Mouse (Mus musculus): ENCODE measurements at regions not wholly inside any gene's neighbourhood (a gene's known extent, or its start where the extent isn't known, plus 50 kb on each side); places are given as distances from the start of the nearest gene placed in this dataset.
"Not testable (repeated sequence)": the region's sequence is repeated elsewhere in the genome, so short reads cannot be mapped to it uniquely, and the experiment has no call there.

DNA sequence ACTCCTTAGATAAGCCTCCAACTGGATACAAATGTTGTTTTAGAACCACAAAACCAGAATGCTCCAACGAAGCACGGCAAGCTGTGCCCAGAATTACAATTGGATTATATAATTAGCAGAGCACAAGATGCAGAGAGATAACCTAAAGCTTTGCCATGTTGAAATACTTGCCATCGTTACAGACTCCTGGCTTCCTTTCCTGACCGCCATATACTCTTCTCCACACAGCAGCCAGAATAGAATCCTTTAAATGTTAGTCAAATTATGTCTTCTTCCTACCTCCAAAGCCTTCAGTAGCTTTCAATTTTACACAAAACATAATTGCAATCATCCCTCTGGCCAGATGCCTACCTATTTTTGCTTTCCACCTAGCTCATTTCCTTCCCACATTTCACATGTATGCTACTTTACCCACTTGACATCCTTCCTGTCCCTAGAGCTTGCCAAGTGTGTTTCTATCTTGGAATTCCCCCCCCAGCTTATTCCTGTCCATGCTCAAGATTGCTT is 52.8 kb upstream of the G2e3 start:
- DNase-seq: no peak

DNA sequence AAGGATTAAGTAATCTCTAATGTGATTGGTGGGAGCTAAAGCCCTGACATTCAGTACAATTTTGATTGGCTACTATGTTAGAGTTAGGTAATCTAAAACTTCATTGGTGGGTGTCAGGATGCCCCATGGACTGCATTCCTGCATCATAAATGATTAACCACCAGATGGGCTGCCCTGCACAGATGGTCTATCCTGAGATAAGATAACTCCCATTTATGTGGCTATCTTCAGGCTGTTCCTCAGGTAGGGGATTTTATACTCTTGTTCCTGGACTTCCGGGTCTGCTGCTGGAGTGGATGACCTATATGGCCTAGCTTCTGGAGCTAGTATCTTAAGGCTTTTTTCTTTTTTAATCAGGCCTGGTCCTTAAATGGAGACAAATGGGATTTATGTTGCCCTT is 69.5 kb upstream of the G2e3 start:
- no peak for DNase-seq

GRCm38 (mm10) chr12:51275818-51276538 is 71.9 kb upstream of the G2e3 start:
- DNase-seq: peak; percentile 80

- no peak for DNase-seq
These were observed 74.4 kb upstream of the G2e3 start for GRCm38 (mm10) chr12:51273486-51273885.

- no peak for DNase-seq
These were observed 105.0 kb upstream of the G2e3 start for GRCm38 (mm10) chr12:51242839-51243238.

- DNase-seq: no peak
These were observed 106.6 kb upstream of the G2e3 start for GRCm38 (mm10) chr12:51241131-51241781.

GRCm38 (mm10) chr12:51211691-51212090 is 136.2 kb upstream of the G2e3 start:
- DNase-seq: no peak

GRCm38 (mm10) chr12:51196289-51196688 is 151.6 kb upstream of the G2e3 start:
- DNase-seq: no peak

- no peak for DNase-seq
These were observed 152.7 kb upstream of the G2e3 start for GRCm38 (mm10) chr12:51195136-51195535.

DNA sequence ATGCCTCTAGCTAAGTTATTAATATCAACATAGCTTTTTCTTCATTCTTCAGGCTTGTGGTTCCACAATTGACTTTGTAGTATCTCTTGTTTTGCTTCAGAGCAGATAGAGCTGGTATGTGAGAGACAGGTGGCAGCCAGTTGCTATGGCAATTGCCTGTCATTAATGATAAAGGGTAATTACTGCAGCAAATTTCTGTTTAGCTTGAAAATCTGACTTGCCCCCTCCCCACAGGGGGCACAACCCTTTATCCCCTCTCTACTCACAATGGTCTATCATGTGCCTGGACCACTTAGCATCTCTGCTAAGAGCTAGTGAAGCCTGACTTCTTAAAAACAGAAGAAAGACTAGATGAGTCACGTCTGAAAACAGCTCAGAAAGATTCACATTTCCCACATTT is 157.1 kb upstream of the G2e3 start:
- DNase-seq: no peak

GRCm38 (mm10) chr12:51190186-51190585 is 157.7 kb upstream of the G2e3 start:
- no peak for DNase-seq

- peak; percentile 71 for DNase-seq
These were observed 159.6 kb upstream of the G2e3 start for GRCm38 (mm10) chr12:51188229-51188628.

- no peak for DNase-seq
These were observed 160.1 kb upstream of the G2e3 start for GRCm38 (mm10) chr12:51187726-51188125.

- no peak for DNase-seq
These were observed 162.1 kb upstream of the G2e3 start for GRCm38 (mm10) chr12:51185751-51186150.

DNA sequence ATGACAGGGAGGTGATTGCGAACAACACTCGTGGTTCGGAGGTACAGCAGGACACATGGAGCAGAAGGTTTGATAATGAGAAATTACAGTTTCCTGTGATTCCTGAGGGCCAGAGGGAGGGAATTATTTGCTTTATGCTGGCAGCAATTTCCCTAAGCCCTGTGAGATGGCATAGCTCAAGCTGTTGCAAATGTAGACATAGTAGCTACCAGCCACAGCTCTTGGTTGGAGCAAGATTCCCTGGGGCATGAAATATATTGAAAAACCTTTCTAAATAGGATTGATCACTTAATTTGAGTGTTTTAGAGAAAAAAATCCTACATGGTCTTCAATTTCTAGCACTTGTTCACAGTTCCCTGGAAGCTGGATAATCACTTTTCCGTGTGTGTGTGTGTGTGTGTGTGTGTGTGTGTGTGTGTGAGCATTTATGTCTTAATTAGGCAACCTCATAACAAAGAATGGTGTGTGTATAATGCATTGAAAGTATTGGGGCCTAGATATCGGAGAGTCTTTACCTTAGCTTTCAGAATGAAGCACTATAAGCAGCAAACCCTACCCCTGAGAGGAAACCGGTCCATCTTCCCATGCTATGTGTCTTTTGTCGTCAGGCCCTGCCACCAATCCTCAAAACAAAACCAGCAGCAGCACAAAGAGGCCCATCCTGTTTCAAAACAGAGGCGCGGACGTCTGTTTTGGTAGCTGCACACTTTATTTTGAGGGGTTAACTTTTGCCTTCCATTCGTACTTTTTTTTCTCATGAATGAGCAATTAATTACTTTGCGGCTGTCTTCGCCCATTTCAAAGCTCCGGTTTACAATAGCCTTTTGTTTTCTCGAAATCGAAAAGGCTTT is 172.7 kb upstream of the G2e3 start:
- peak; percentile 36 for DNase-seq

DNA sequence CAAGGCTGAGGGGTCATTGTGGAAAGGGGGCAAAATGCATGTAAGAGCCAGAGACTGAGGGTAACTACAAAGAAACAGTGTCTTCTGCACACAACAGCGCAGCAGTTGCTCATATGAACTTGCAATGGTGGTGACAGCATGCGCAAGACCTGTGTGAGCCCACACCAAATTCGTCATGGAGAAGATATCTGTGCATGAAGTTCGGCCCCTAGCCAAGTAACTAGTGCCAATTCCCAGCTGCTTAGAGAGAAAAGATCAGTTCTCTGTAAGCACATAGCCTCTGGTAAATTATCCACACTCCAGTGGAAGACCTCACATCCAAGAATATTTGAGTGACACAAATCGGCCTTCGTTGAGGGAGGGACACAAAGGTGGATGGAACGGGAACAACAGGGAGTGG is 182.7 kb upstream of the G2e3 start:
- no peak for DNase-seq

DNA sequence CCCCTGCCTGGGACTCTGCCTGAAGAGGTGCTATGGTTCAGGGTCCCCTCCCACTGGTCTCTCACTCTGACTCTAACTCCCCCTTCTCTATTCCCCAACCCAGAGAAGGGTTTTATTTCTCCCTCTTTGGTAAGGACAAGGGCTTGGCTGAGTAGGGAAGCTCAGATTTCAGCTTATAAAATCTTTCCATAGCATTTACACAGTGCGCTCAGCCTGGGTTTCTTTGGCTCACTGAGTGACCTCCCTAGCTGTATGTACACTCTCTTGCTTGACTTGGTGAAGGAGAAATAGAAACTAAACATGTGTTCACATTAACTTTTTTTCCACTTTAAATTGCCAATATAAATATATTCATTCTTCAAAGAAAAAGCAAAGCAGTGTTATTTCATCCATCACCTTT is 186.9 kb upstream of the G2e3 start:
- no peak for DNase-seq

- DNase-seq: no peak
These were observed 187.7 kb upstream of the G2e3 start for GRCm38 (mm10) chr12:51160122-51160521.

GRCm38 (mm10) chr12:51147963-51148362 is 199.9 kb upstream of the G2e3 start:
- no peak for DNase-seq

- no peak for DNase-seq
These were observed 204.0 kb upstream of the G2e3 start for GRCm38 (mm10) chr12:51143840-51144239.

- no peak for DNase-seq
These were observed 204.7 kb upstream of the G2e3 start for GRCm38 (mm10) chr12:51143196-51143595.

GRCm38 (mm10) chr12:51133676-51134075 is 214.2 kb upstream of the G2e3 start:
- not testable (repeated sequence) for DNase-seq

DNA sequence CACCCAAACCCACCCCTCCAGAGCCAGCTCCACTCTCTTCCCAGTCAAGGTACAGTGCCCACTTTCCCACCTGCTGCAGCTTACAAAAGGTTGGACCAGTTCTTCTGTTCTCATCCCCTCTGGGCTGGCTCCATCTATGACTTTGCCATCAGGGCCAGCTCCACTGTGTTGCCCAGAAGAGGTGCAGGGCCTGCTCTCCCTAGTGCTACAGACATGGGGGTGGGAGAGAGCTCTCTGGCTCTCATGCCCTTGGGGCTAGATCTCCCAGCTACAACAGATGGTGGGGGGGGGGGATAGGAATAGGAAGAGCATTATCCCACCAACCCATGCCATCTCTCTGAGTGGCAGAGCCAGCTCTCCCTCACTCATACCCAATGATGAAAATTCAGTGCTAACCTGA is 219.6 kb upstream of the G2e3 start:
- DNase-seq: no peak

DNA sequence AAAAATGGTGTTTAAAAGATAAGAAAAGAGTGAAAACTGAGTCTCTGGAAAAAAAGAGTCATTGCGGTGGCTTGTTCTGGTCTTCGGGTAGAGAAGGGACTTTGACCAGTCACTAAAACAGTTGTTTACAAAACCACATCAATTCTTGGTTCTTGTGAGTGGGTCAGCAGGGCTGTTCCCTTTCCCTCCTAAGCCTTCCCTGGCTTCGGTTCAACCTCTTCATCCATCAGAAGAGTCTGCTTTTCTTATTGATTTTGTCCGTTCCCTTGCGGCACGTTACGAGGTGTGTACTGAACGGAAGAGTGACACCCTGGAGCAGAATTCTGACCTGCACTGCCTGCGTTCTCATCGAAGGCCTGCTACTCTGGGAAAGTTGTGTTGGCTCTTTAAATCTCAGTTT is 229.1 kb upstream of the G2e3 start:
- no peak for DNase-seq
